Mouse (Mus musculus): ENCODE data around the gene Gm49325. TPM values are rescaled to one million over a fixed set of nuclear protein-coding genes. Genes with fewer than 3 reads are reported as not detected.

Gene Gm49325
- total RNA-seq, 2 experiments from 2014 or later: 7.5 to 8.6 TPM

DNA sequence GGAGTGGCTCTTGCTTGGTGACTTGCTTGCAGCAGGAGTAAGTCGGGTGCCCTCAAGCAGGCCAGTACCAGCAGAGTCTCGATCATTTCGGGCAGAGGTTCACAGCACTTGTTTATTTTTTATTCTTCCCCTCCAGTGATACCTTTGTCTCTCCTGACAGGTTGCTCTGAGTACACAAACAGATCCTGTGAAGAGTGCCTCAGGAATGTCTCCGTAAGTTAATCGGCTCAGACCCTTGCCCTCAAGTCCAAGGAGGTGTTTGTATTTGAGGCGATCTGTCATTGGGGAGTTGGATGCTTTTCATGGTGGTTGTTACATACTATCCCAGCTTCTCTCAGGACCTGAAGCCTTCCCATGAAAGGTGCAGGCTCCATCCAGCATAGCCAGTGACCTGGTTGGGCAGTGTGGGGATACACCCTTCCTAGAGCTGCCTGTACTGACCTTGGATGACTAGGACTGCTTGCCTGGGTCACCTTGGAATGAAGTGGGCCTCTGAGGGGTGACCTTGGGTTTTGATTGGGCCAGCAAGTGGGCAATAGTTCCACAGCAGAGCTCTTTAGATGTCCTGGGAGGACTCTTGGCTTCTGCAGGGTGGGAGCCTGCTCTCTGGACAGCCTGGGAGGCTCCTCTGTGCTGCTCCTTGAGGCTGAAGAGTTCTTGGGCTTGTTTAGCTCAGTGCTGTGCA, 18.8 kb upstream of the Gm49325 start:
- intact Hi-C loops (cut with DNase I): no loop called here
- DNase-seq: no peak

DNA sequence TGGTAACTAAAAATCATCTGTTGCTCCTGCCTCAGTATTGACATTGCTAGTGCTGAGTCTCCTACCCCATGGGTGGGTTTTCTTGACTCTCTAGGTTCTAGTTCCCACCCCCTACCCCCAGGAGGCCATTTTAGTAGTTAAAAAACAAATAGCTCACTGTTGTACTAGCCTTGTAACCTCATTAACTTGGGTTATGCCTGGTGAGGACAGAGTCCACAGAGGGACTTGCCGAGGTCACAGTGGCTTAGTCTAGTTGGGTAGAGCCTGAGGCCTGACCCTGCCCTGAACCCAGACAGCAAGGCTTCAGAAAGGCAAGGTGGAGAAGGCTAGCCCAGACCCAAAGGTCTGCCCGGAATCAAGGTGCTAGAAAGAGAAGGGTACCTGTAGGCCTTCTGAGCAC, 18.0 kb upstream of the Gm49325 start:
- no peak for DNase-seq
- intact Hi-C loops (cut with DNase I): no loop called here

DNA sequence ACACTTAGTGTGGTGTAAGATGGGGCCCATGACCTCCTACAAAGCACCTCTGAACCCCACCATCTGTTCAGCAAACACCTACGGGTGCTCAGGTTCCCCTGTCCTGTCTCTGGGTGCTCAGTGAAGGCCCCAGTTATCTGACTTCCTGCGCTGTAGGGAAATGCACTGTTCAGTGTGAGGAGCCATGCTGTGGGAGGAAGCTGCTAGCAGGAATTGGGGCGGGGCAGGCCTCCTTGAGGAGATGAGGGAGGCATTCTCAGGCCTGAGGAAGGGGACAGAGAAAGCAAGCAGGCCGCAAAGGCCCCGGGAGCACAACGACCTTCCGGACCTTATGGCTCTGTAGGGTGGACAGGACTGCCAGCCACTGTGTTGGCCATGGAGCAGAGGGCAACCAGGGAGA, 16.9 kb upstream of the Gm49325 start:
- intact Hi-C loops (cut with DNase I): no loop called here
- DNase-seq: no peak

DNA sequence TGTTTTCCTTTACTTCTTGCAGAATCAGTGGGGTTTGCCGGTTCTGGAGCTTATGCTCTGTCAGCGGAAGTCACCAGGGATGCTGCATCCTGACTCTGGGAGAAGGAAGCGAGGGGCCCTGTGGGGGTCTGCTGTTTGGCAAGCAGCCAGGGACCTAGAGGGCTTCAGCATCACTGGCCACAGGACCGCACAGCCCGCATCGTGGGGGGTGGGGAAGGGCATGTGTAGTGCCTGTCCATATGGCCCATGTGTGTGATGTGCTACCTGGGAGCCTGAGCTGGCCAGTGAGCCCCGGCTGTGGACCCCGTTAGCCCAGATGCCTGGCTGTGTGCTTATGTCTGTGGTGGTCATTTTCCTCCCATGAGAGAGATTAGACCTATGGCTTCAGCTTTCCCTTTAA, 16.2 kb upstream of the Gm49325 start:
- no peak for DNase-seq
- intact Hi-C loops (cut with DNase I): no loop called here

DNA sequence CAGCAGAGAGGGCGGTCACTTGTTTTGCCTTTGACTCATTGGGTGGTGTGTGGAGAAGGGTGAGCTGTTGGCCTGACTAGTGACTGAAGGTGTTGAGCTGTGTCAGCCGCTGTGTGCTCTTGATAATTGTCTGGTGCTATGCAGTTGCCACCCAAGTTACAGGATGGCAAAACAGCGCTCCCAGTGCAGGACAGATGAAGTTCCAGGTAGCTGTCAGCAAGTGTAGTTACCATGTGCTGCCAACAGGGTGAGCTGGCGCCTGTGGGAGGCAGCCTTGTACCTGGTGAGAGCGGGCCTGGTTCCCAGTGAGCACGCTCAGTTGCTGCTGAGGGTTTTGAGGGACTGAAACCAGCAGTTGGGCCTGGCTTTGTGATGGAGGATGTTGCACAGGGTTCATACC, 15.2 kb upstream of the Gm49325 start:
- peak in 1 of 2 experiments; percentile 36 for DNase-seq
- intact Hi-C loops (cut with DNase I): no loop called here

DNA sequence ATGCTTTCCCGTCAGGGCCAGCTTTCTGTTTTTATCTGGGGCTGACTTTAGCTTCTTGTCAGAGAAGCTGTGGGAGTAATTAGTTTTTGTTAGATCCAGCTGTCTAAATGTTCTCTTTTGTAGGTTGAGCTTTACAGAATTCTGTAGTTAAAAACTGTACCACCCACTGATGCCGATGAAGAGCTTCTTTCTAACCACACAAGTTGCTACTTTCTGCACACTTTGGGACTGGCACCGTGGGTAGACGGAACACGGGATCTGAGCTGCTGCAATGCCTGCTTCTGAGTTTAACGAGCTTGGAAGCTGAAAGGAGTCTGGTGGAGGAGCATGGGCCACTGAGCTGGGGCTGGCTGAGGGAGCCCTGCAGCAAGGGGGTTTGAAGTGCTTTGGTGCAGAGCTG, 14.5 kb upstream of the Gm49325 start:
- no peak for DNase-seq
- intact Hi-C loops (cut with DNase I): no loop called here

DNA sequence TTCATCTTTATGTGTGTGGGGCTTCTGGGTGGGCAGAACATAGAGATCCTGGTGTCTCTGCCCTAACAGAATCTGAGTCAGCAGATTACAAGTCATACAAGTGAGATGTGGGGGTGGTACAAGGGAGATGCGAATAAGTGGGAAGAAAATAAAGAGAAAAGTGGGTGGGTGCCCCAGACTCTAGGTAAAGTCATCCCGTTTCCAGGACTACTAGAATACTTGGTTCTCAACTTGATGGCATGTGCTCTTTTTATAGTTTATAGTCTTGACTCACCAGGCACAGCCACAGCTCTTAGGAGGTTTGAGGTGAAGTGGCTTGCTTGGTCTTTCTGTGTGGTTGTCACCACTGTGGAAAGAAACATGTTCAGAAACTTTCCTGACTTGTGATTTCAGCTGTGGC, 9.9 kb upstream of the Gm49325 start:
- intact Hi-C loops (cut with DNase I): no loop called here
- no peak for DNase-seq

DNA sequence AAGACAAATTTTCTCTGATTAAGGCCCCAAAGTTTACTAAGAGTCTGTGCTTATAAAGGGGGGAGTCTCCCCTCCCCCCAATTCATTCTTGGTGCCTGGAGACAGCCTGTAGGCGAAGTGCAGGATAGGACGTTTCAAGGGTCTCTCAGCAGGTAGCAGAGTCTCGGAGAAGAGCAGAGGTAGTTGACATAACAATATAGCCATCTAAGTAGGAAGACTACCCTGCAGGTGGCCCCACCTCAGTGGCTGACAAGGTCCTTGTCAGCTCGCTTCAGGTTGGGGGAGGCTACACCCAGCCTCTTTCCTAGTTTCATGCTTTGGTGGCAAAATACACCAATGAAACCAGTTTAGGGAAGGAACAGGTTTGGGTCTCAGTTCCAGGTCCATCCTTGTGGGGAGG, 3.0 kb upstream of the Gm49325 start:
- no peak for DNase-seq
- intact Hi-C loops (cut with DNase I): no loop called here

DNA sequence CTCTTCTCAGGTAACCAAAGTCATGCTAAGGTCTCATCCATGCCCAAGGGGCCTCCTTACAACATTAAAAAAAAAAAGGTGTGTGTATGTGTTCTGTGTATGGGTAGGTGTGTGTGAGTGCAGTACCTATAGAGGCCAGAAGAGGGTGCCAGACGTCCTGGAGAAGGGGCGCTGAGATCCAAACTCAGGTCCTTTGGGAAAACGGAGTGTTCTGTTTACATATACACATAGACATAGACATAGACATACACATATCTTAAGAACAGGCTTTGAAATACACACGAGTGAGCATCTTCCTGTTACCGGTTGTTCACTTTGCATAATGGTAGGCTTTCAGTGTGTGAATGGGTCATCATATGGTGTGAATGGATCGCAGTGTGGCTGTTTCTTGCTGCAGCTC, 1.9 kb upstream of the Gm49325 start:
- intact Hi-C loops (cut with DNase I): no loop called here
- no peak for DNase-seq

DNA sequence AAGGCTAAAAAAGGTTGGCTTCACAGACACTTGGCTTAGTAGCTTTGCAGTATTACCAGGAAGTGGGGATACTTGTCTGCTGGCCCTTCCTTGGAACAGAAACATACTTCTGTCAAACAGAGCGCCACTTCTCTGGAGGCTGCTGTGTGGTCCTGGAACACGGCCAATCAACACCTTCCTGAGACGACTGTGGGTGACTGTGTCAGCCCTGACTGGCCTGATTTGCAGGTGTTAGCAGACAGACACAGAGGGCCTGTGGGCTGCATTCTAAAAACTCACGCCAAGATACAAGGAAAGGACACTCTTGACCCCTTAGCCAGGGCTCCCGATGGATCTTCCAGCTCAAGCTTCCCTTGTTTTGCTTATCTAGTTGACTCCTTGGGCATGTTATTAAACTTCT, 1.0 kb upstream of the Gm49325 start:
- intact Hi-C loops (cut with DNase I): no loop called here
- DNase-seq: no peak

DNA sequence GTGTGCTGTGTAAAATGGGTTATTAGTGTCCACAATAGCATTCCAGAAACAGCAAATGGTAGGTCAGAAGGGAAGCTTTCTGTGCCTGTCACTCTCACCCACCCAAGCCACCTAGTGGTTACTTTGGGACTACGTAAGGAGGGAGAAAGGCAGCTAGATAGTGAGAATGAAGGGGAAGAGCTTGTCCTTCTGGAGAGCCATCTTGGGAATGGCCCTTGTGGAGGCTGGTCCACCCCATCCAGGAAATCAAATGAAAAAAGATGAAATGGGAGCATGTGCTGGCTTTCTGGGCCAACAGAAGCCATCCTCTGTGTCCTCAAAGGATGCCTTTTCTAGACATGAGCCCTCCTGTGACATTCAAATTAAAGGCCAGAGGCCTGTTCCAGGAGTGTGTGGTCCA, 629 bp upstream of the Gm49325 start:
- DNase-seq: no peak
- intact Hi-C loops (cut with DNase I): no loop called here

DNA sequence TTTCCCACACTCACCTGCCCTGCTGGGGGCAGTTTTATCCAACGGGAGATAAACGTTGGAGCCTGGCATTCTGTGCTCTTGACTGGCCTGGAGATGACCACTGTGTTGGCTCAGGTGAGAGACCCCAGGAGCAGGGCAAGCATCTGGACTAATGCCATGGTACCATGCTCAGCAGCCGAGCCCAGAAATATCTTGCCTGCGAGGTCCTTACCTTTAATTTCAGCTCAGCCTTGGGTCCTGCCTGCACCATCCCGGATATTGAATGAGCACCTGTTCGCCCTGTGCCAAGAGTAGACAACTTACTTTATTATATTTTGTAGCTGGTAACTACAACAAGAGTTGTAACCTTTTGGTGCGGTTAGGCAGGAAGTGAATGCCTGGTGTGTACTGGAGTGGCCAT, 858 bp downstream of the Gm49325 start:
- intact Hi-C loops (cut with DNase I): no loop called here
- no peak for DNase-seq

DNA sequence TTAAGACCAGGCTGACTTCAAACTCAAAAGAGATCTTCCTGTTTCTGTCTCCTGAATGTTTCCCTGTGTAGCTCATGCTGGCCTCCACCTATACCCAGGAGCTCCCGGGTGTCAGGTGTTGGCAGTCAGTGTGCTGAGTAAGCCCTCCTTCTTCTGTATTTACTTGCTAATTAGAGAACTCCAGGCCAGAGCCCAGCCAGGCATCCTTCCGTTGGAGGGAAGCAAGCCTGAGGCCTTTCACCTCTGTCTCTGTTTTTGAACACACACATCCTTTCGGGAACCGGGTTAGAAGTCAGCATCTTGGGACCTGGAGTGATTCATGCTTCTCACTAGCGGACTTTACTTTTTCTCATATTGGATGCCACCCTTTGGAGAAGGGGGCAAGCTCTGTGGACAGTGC, 1.4 kb downstream of the Gm49325 start:
- intact Hi-C loops (cut with DNase I): no loop called here
- no peak for DNase-seq

DNA sequence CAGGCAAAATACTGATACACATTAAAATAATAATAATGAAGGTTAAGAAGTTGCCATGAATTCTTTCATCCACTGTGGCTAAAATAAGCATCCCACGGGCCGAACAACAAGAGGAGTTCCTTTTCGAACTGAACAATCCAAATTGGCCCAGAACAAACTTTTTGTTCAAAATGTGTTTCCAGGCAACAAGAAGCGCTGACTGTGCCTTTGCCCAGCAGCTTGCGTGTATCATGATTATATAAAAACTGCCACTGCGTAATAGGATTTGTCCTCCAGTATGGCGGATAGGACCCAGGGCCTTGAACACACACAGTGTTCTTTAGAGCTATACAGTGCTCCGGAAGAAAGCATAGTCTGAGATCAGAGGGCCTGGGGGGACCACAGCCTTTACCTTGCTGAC, 2.6 kb downstream of the Gm49325 start:
- DNase-seq: no peak
- intact Hi-C loops (cut with DNase I): no loop called here

DNA sequence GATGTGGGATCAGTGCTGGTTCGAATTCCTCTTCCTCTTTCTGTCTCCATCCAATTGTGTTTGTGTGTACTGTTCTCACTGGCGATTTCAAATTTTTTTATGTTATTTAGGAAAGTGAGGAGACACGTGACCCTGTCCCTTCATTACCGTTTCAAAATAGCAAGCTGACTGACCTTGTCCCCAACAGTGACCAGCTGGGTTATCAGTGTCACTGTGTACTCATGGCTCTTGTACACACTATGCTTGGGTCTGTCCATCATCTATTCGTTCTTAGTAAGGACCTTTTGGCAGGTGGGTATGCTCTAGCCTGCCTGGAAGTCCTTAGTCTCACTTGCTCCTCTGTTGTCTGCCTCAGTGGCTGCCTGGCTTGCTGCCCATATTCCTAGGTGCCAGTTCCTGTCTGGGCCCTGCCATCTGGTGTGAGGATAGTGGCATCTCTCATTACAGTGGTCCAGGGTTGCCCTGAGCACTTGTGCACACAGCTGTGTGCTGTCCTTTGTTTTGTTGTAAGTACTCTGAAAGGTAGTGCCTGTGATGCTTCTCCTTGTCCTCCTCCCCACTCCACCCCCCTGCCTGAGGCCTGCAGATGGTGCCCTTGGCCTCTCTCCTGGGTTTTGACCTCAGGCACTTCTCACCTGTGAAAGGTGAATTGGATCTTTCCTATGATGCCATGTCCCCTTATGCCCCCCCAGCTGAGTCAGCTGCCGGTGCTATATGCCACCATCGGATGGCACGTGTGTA, 4.4 kb downstream of the Gm49325 start:
- no peak for DNase-seq
- intact Hi-C loops (cut with DNase I): no loop called here

DNA sequence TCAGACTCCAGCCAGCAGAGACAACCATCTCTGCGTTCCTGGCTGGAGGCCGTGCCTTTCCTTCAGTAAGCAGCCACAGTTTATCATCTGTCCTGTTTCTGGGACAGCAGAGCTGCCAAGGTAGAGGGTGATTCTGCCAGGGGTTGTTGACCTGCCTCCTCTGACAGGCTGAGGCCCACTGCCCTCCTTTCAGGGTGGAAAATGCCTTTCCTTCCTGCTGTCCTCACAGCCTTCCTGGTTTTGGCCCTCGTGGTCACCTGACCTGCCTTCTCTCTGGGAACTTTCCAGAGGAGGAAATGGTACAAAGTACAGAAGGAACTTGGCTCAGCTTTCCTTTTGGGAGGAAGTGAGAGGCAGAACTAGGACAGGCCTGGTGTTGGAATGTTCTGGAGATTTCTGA, 7.4 kb downstream of the Gm49325 start:
- peak in 1 of 2 experiments; percentile 37 for DNase-seq
- intact Hi-C loops (cut with DNase I): no loop called here

DNA sequence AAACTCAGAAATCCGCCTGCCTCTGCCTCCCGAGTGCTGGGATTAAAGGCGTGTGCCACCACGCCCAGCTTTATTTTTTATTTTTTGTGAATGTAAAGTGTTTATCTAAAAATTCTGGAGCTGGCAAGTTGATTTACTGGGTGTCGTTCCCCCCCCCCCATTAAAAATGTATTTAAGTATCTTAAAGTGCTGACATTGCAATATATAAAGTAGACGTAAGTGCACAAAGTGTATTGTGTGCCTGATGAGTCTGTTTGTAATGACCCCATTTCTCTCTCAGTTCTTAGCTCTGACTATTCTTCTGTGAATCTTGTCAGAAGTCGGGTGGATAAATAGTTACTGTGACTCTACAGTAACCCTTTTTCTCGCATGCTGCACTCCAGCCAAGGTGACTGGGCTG, 9.7 kb downstream of the Gm49325 start:
- DNase-seq: no peak

DNA sequence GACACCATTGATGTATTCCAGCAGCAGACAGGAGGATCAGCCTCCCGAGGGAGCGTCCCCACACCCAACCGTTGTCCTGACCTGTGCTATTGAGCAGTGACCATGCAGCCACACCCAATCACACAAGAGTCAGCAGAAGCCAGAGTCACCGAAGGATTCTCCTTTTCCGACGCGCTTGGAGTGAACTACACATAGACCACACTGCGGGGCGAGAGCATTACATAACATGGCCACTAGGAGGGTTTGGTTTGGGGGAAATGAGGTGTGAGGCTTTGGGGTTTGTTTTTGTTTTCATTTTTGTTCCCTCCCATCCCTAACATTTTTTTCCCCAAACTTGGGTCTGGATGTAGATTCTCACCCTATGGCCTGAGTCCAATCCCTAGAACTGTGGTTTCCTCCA, 10.2 kb downstream of the Gm49325 start:
- intact Hi-C loops (cut with DNase I): no loop called here
- no peak for DNase-seq

More for the DNA sequence above, 9.7 kb downstream of the Gm49325 start:
- intact Hi-C loops (cut with DNase I): no loop called here

DNA sequence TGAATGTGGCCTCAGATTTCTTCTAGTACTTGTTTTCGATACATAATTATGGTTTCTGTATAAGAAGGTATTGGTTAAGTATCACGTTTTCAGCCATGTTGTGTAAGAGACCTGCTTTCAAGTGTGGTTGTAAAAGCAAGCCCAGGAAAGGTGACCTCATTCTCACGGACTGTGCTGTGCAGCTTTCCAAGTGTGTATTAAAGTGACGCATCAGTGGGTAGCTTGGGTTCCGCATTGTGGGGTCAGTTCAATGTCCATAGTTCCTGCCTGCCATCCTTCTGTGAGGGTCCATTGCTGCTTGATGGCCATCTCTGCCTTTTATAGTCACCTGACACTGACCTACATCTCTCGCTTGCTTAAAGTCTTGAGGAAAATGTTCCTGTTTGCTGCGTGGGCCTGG, 10.9 kb downstream of the Gm49325 start:
- intact Hi-C loops (cut with DNase I): no loop called here
- no peak for DNase-seq

DNA sequence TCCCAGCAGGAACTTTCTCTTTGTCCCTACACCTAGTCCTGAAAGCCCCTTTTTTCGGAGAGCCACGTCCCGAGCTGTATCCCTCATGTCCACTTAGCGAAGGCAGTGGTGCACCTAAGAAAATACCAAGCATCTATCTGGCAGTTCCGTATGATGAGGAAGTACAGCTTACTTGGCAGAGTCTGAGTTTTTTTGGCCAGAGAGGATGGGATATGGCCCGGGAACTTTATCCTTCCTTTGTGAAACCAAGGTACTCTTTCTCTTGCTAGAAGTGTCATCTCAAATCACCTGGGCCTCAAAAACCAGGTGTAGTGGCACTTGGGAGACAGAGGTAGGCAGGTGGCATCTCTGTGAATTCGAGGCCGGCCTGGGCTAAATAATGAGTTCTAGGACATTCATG, 15.5 kb downstream of the Gm49325 start:
- DNase-seq: no peak
- intact Hi-C loops (cut with DNase I): no loop called here

DNA sequence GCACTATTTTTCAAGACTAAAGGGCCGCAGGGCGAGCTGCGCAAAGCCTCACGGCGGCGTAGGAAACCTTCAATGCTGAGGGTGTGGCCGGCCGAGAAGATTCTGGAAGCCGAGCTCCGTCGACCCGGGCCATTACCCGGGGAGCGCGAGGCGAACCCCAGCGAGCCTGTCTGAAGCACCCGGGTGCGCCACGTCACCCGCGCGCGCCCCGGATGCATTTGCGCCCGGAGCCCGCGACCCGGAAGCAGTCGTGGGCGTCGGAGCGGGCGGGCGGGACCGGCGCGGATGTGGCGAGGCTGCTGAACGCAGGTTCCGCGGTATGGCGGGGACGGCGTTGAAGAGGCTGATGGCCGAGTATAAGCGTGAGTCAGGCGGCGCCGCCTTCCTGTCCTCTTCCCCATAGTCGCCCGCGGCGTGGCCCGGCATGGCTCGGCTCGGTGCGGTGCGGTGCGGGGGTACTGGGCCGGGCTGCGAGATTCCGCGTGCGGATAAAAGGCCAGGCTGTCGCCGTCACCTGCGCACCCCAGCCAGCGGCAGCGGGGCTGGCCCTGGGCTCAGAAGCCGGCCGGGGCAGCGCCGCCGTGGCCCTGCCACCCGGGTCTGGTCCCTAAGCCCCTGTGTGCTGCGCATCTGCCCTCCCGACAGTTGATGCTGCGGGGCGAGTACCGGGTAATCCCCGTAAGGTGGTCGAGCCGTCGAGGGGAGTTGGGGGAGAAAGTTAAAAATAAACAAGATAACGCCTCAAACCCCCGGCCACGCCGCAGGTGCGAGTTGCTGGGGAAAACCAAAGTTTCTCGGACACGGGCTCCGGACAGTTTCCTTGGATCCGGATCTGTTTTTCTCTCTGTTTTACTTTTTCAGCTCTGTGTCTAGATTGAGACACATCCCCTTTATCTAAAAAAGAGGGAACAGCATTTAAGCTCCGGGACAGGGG, 16.3 kb downstream of the Gm49325 start, which contains the start of gene Ube2g2:
Gene Ube2g2 (plus strand): TSS at position 221 of the 934 bp plus-strand sequence.
- peak; percentile 93 for DNase-seq
- intact Hi-C loops (cut with DNase I): loop anchor here (2.0 kb wide), 1 partner anchor 38 kb away; no protein-coding TSS in a partner anchor
